Mouse (Mus musculus) olfactory bulb, adult 2 months (tissue): ENCODE measurements around the gene Nexn.

Experiments
- CTCF ChIP-seq: fragments of 200-500 bp; IDR thresholded peaks from 2 replicates; pipeline ENCODE4 v1.5.1; 2012; ENCODE audit warnings: low read depth, mild to moderate bottlenecking, low read length, moderate library complexity; ENCODE audit not compliant: insufficient read depth
- POLR2A ChIP-seq: fragments of 200-500 bp; IDR thresholded peaks from 2 replicates; pipeline ENCODE4 v1.6.1; 2012; ENCODE audit warnings: mild to moderate bottlenecking, low read depth, low read length, moderate library complexity; ENCODE audit not compliant: insufficient read depth

DNA sequence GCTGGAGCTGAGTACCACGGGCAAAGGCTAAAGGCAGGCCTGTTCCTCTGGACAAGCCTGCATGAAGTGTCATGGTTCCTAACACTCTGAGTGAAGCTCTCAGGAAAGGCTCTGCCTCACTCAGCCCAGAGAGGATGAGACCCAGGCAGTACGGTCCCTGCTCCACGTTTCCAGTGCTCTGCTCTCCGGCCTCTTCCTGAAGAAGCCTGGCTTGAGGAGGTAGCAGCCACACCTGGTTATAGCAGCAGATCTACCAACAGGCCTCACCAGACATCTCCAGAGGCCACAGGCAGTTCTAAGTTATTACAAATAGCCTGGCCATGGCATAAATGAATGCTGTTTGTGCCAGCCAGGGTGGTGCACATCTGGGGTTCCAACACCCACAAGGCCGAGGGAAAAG lies 22.1 kb upstream of the Nexn start:
- TF ChIP-seq POLR2A (no peak), CTCF (no peak)
